Comparison of ENCODE assay signal across 10 mouse cellular contexts in genomic region chr12:3236831-3237681, GRCm38 (mm10).
DNase-seq lines count a peak whose midpoint lies in the region; ATAC-seq and TF ChIP-seq lines count a peak whose summit lies in the region.
"Had no signal": no experiment of that assay in that cellular context is flagged by ENCODE, and none has a peak within 500 bp of the region (broad histone marks: within the 10 kb centered on the region; RNA-seq: fewer than 3 reads in every experiment).

No protein-coding gene starts in this region.

- 94% methylated on average over 12 of the region's 12 CpGs for WGBS in lung, adult 2 months

- H3K4me3 ChIP-seq in erythroblast, embryonic 14.5 days (replicated peaks), result peak overlapping the region; percentile 72
- no peak overlapping the region for H3K4me3 ChIP-seq in lung, adult 2 months (replicated peaks; ENCODE audit: extremely low read depth, low read depth, low read length)

- no peak for TF ChIP-seq CTCF in lung, adult 2 months (IDR thresholded peaks at IDR 0.05; ENCODE audit: insufficient read depth, low read length)

- ATAC-seq in erythroblast, adult 5-6 weeks (replicated peaks; ENCODE audit: low FRiP score, poor library complexity, severe bottlenecking), result no peak
- ATAC-seq: Patski had no signal

- peaks cover 31% of the 10 kb centered on the region for H3K4me1 ChIP-seq in erythroblast, embryonic 14.5 days (ENCODE audit: control insufficient read depth)
- H3K4me1 ChIP-seq in lung, adult 2 months (ENCODE audit: control insufficient read depth, insufficient read depth, low read length), result peaks cover 3% of the 10 kb centered on the region; the same call in 1 of the 2 replicates

- H3K9me3 ChIP-seq in erythroblast, embryonic 14.5 days (ENCODE audit: control insufficient read depth, low read length), result peaks cover 48% of the 10 kb centered on the region
- H3K9me3 ChIP-seq: limb, embryonic 15.5 days had no signal

- H3K27me3 ChIP-seq in erythroblast, embryonic 14.5 days (ENCODE audit: control insufficient read depth), result no peaks in the 10 kb centered on the region; the same call in 1 of the 2 replicates
- H3K27me3 ChIP-seq: limb, embryonic 15.5 days; Patski had no signal

- H3K36me3 ChIP-seq in erythroblast, embryonic 14.5 days (ENCODE audit: control insufficient read depth), result peaks cover 53% of the 10 kb centered on the region

- intact Hi-C loops in left cerebral cortex, postnatal 4 days (cut with DNase I), result loop anchor here (5.0 kb wide), 1 partner anchor 70 kb away; the partner anchor contains the start of gene Rab10

- DNase-seq in lung, adult 18-20 months, result peak; percentile 29 to 31
- no peak for DNase-seq in lung, adult 2 months
- DNase-seq in cerebellum, adult 9-10 months, result peak; percentile 86
- peak; percentile 57 for DNase-seq in lung, postnatal 10 days
- DNase-seq in thymus, postnatal 4 days, result peak; percentile 53
- no peak for DNase-seq in left cerebral cortex, postnatal 4 days

- no peak for TF ChIP-seq POLR2A in lung, adult 2 months (IDR thresholded peaks at IDR 0.05; ENCODE audit: borderline replicate concordance, extremely low read depth, low read depth, low read length)

Comparison
In these comparisons a context has a peak if more than half of its experiments do, and no peak if none do; other contexts are left out.
1. DNase-seq: peak in lung, adult 18-20 months (2 of 2), cerebellum, adult 9-10 months (single experiment), lung, postnatal 10 days (single experiment) and thymus, postnatal 4 days (single experiment); none in lung, adult 2 months (single experiment) and left cerebral cortex, postnatal 4 days (single experiment).